Mouse (Mus musculus): ENCODE measurements around the gene Tsen54.

DNA sequence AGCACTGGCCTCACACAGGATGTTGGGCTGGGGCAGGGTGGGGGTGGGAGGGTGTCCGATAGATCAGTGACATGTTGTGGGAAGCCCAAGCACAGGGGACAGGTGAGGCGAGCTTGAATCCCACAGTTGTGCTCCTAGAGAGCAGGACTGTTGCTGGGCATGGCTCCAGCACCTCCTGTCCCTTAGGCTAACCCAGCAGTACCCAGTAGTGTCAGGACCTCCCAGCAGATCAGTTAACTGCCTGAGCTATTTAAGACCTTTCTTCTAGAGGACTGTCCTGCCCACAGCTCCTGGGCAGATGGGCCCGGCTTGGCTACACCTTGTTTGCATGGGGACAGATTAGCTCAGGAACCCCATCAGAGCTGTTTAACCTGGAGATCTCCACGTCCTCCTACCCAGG lies 14.5 kb downstream of the Tsen54 start:
- no peak for TF ChIP-seq CTCF (IDR thresholded peaks at IDR 0.05; ENCODE audit: borderline replicate concordance, insufficient read depth, low read length)
- TF ChIP-seq POLR2A (IDR thresholded peaks at IDR 0.05; ENCODE audit: low read depth, low read length): no peak

All from embryonic fibroblast, embryonic 13.5 days (primary cell).